Mouse (Mus musculus) thymus, postnatal 4 days (tissue): ENCODE results near the gene Tpmt.

Experiments
- DNase-seq: peaks from one replicate; pipeline ENCODE4 v3.0.0; 2021

Tpmt gene

GRCm38 (mm10) chr13:47044617-47044947 lies at the start of gene Tpmt:
Tpmt (minus strand) TSS chr13:47044737.
- peak; percentile 52 for DNase-seq

GRCm38 (mm10) chr13:47093791-47094190 lies 49.3 kb upstream of the Tpmt start:
- no peak for DNase-seq

- DNase-seq: no peak
These were observed 44.7 kb upstream of the Tpmt start for GRCm38 (mm10) chr13:47089271-47089670.

GRCm38 (mm10) chr13:47088433-47088832 lies 43.9 kb upstream of the Tpmt start:
- DNase-seq: no peak

GRCm38 (mm10) chr13:47080905-47081505 lies 36.5 kb upstream of the Tpmt start:
- DNase-seq: peak; percentile 54

- no peak for DNase-seq
These were observed 34.3 kb upstream of the Tpmt start for GRCm38 (mm10) chr13:47078799-47079198.

- DNase-seq: no peak
These were observed 32.8 kb upstream of the Tpmt start for GRCm38 (mm10) chr13:47077367-47077766.

GRCm38 (mm10) chr13:47076156-47076555 lies 31.6 kb upstream of the Tpmt start:
- DNase-seq: no peak

- DNase-seq: no peak
These were observed 27.9 kb upstream of the Tpmt start for GRCm38 (mm10) chr13:47072484-47072883.

GRCm38 (mm10) chr13:47071871-47072270 lies 27.3 kb upstream of the Tpmt start:
- no peak for DNase-seq

GRCm38 (mm10) chr13:47070329-47071080 lies 26.0 kb upstream of the Tpmt start:
- no peak for DNase-seq

- no peak for DNase-seq
These were observed 22.5 kb upstream of the Tpmt start for GRCm38 (mm10) chr13:47067001-47067400.

GRCm38 (mm10) chr13:47066516-47066915 lies 22.0 kb upstream of the Tpmt start:
- DNase-seq: no peak

GRCm38 (mm10) chr13:47063985-47064760 lies 19.6 kb upstream of the Tpmt start:
- no peak for DNase-seq

- DNase-seq: no peak
These were observed 18.2 kb upstream of the Tpmt start for GRCm38 (mm10) chr13:47062756-47063155.

- DNase-seq: peak; percentile 53
These were observed 12.2 kb upstream of the Tpmt start for GRCm38 (mm10) chr13:47056781-47057180.

- DNase-seq: peak; percentile 80
These were observed 11.6 kb upstream of the Tpmt start for GRCm38 (mm10) chr13:47056126-47056525.

GRCm38 (mm10) chr13:47053971-47054370 lies 9.4 kb upstream of the Tpmt start:
- DNase-seq: no peak

- DNase-seq: no peak
These were observed 5.5 kb upstream of the Tpmt start for GRCm38 (mm10) chr13:47050009-47050408.

GRCm38 (mm10) chr13:47047996-47048395 lies 3.5 kb upstream of the Tpmt start:
- DNase-seq: no peak

- peak; percentile 58 for DNase-seq
These were observed 512 bp downstream of the Tpmt start for GRCm38 (mm10) chr13:47043833-47044616.

GRCm38 (mm10) chr13:47043030-47043680 lies 1.4 kb downstream of the Tpmt start, which contains the start of gene Kdm1b:
Kdm1b (plus strand) TSS chr13:47043499.
- peak; percentile 100 for DNase-seq
